Mouse (Mus musculus) CD8-positive naive resting alpha-beta T cell, adult 57 days (primary cell): Measurements from ENCODE around the gene Rps6ka3. TPM values are rescaled to one million over a fixed set of nuclear protein-coding genes. Genes with fewer than 3 reads are reported as not detected.

ENCODE experiments used
- total RNA-seq: library from RNA; stranded (reverse); gene quantifications from one replicate; pipeline ENCODE4 v1.2.4, GENCODE M21; 2023

Gene Rps6ka3
- total RNA-seq: 123 TPM

DNA sequence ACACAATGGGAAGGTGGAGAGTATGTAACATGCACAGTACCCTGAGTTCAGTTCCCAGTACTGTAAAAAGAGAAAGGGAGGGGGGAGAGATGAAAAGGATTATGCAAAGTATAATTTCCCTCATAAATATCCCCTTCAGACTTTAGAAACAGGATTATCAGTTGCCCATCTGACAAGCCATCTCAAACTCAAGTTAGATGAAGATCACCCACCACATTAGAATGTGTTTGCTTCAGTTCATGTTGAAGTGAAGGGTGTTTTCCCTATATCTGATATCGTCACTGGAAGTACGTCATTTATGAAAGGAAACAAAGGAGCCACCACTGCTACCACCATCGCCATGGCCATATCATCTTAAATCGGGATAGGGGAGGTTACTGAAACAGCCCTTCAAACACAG is at the start of gene Rps6ka3:
TSS of gene Rps6ka3 (plus strand) at position 301 of the 400 bp plus-strand sequence.

DNA sequence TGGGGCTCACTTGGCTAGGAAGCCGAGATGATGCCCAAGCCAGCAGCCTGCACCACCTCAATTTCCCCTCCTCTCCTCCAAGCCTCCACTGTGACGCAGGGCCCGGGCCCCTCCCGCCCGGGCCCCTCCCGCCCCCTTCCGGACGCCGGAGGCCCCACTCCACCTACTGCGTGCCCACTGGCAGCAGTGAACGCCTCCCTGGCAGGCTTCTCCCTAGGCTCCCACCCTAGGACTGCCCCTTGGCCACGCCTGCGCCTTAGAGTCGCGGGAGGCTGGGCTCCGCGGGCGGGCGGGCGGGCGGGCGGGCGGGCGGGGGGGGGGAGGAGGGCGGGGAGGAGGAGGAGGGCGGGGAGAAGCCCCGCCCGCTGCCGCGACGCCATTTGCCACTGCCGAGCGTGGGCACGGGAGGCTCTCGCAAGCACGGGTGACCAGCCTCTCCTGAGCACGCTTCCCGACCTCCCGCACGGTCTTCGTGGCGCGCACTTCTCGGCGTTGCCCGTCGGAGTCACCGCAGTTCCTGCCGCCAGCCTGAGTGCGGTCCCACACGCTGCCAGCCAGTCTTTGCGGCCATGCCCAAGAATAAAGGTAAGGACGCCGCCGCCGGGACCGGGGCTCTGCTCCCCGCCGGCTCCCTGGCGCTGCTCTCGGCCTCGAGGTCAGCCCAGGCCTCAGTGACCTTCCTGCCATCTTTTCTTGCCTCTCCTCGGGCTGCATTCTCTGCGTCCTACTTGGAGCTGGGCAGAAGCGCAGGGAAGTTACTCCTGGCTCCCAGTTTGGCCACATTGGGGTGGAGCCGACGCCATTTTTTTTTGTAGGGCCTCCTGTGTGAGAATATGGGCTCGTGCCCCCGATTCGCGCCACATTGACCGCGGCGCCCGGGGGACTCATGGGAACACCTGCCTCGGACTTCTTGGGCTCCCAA is 162.0 kb downstream of the Rps6ka3 start, which contains the start of gene Eif1ax:
TSS of gene Eif1ax (plus strand) at position 348 of the 922 bp plus-strand sequence.

DNA sequence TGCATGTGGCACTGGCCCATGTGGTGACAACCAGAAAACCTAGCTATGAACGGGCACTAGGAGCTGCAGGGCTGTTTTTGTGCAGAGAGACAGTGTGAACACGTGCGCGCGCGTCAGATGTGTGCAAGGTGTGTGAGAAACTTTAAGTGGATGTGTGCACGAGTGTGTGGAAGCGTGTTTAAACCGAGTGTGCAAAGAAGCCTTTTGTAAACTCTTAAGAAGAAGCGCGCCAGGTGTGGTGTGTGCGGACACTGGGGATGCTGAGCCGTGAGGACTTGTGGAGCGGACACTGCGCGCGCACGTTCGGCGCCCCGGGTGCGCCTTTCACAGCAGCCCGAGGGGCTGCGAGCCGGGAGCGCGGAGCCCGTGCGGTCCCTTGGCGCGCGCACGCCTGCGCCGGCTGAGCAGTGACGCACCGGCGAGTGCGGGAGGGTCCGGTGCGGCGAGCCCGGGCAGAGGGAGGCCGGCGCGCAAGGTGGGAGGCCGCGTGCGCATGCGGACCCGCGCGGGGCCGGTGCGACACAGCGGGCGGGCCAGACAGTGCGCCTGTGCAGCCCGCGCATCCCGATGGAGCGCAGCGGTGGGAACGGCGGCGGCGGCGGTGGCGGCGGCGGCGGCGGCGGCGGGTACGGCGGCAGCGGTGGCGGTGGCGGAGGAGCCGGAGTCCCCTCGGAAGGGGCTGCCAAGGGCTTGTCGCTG is 204.2 kb downstream of the Rps6ka3 start, which contains the start of gene Map7d2:
TSS of gene Map7d2 (plus strand) at position 443 of the 699 bp plus-strand sequence.

Other genes starting within 250 kb of the Rps6ka3 start
- 35.5 TPM for gene Eif1ax, start 161.9 kb downstream of the Rps6ka3 start, total RNA-seq
- gene Map7d2, start 204.3 kb downstream of the Rps6ka3 start, total RNA-seq: not detected